Mouse (Mus musculus) left cerebral cortex, postnatal 4 days (tissue): ENCODE data around the gene Gm10310. TPM values are rescaled to one million over a fixed set of nuclear protein-coding genes. Genes with fewer than 3 reads are reported as not detected.
"Not testable (repeated sequence)": the region's sequence is repeated elsewhere in the genome, so short reads cannot be mapped to it uniquely, and the experiment has no call there.

Source experiments
- DNase-seq: peaks from one replicate; pipeline ENCODE4 v3.0.0-alpha.2; 2022
- intact Hi-C: fragments of 180-260 bp; cut with DNase I; formaldehyde crosslinking; loops from one replicate; pipeline ENCODE4 v1.15.1; 2025
- total RNA-seq, 2 experiments: library from RNA; stranded (reverse); gene quantifications; 2 replicates each; pipeline ENCODE4 v1.2.3; 2021

The Gm10310 gene
- total RNA-seq: not detected

DNA sequence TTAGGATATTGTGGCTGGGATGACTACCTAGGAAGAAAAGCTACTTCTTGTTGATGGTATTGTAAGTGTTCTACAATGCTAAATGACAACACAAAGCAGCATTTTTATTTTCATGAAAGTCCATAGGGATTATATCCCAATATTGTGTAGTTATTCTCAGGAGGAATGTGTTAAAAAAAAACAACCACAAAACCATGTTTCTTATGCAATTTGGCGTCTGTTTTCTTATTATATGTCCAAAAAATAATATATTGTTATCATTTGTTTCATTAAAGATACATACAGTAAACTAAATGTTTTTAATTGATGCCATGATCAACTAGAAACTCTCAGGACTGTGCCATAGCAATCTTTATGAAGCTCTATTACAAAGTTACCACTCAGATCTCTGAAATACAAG is at the start of gene Gm10310:
Gene Gm10310 (minus strand): TSS at position 101 of the 400 bp plus-strand sequence.
- intact Hi-C loops, DNase-seq: not testable (repeated sequence)

DNA sequence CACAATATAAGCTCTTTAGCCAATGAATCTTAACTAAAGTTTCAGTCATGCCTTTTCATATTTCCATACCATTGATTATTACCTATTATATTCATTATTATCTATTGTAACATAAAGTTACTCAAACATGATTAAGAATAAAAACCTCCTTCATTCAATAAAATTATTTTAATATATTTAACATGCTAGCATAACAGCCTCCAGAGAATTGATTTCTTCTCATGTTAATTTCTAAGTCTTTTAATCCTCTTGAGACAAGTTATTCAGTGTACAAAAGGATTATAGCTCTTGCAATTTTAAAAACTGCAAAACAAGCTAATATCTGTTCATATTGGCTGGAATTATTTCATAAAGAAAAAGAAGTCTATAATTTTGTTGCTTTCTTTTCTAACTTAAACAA is 45.2 kb upstream of the Gm10310 start, which contains the start of gene Olfr821:
Gene Olfr821 (plus strand): TSS at position 301 of the 400 bp plus-strand sequence.
- intact Hi-C loops: no loop called here
- DNase-seq: no peak

DNA sequence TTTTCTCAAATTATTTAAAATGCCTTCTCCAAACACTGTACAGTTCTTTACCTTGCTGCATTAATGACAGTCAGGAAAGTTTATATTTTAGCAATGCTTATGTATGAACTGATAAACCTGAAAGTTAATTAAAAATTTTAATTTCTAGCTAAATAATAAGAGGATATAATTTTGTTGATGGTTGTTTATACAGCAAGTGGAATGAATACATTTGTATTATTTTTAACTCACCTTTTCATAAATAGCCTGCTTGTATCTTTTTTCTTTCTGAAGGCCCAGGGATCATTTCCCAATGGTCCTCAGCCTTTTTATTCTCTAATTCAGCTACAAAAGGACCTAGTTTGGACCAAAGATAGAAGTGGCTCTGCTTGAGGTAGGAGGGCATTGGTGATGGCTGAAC is 27.5 kb upstream of the Gm10310 start, which contains the start of gene Olfr820:
Gene Olfr820 (plus strand): TSS at position 301 of the 400 bp plus-strand sequence.
- intact Hi-C loops: no loop called here
- no peak for DNase-seq

GRCm38 (mm10) chr10:130005366-130005765 is 20.5 kb upstream of the Gm10310 start:
- DNase-seq, intact Hi-C loops: not testable (repeated sequence)

DNA sequence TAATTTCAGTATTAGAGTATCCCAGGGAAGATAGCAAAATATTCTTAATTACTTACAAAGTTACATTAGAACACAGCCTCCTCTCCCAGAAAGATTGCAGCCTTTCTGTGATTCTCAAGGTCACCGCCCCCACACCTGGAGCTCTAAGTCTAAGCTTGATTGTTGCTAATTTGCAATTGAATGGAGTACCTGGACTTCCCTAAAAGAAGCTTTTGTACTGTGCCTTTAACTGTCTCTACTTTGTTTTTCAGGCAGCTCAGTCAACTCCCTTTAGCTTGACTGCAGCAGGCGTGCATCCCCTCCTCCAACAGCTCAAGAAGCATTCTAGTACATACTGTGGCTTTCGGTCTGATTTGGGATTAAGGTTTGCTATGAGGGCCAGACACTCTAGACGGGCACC is 19.2 kb upstream of the Gm10310 start:
- intact Hi-C loops, DNase-seq: not testable (repeated sequence)

DNA sequence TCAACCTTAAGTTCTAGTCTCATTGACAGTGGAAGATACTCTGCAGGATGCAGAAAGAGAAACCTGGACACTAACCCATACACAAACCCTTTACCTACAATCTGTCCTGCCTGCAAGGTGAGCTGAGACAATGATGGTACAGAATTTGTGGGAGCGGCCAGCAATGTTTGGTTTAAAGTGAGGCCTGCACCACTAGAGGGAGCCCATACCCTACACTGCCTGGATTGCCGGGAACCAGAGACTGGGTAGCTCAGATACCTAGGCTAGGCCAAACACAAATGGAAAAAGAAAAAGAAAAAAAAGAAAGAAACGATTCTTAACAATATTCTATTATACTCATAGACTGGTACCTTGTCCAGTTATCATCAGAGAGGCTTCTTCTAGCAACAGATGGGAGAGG is 3.0 kb downstream of the Gm10310 start:
- intact Hi-C loops, DNase-seq: not testable (repeated sequence)

DNA sequence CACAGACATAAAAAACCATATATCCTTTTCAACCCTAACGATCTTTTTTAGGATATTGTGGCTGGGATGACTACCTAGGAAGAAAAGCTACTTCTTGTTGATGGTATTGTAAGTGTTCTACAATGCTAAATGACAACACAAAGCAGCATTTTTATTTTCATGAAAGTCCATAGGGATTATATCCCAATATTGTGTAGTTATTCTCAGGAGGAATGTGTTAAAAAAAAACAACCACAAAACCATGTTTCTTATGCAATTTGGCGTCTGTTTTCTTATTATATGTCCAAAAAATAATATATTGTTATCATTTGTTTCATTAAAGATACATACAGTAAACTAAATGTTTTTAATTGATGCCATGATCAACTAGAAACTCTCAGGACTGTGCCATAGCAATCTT is 8.8 kb downstream of the Gm10310 start, which contains the start of gene Olfr247:
Gene Olfr247 (minus strand): TSS at position 101 of the 400 bp plus-strand sequence.
- intact Hi-C loops, DNase-seq: not testable (repeated sequence)

- intact Hi-C loops, DNase-seq: not testable (repeated sequence)
Observed at GRCm38 (mm10) chr10:129972994-129973393, 11.9 kb downstream of the Gm10310 start.

- intact Hi-C loops, DNase-seq: not testable (repeated sequence)
Observed at GRCm38 (mm10) chr10:129967166-129967565, 17.7 kb downstream of the Gm10310 start, which contains the start of gene Olfr819. TSS of gene Olfr819 (minus strand) at chr10:129967266.

DNA sequence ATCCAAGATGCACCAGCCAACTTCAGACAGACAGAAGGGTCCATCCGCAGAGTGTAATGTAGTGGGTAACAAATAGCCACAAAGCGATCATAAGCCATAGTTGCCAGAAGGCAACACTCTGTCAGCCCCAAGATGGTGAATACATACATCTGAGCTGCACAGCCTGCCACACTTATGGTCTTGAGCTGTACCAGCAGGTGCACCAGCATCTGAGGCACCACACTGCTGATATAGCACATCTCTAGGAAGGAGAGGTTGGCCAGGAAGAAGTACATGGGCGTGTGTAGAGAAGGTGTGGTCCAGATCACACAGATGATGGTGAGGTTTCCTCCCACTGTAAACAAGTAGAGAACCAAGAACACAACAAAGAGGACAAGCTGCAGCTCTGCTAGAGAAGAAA is 18.6 kb downstream of the Gm10310 start:
- DNase-seq, intact Hi-C loops: not testable (repeated sequence)

DNA sequence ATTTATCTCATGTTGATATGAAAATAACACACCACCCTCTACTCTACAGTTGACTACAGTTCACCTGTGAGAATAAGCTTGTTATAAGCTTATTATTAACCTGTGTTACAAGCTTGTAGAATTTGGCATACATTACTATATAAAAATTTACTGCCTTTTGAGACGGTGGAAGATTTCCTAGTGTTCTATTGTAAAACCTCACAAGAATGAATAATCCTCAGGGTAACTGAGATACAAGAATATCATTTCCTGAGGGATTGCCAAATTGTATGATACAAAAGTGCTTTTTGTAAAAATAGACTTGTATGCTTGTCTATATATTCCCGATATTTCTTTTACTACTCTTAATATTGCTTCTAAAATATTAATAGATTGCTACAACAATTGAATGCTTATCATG is 35.9 kb downstream of the Gm10310 start, which contains the start of gene Olfr818:
Gene Olfr818 (minus strand): TSS at position 101 of the 400 bp plus-strand sequence.
- intact Hi-C loops: no loop called here
- DNase-seq: no peak

Other genes starting within 250 kb of the Gm10310 start
- gene Olfr806, start 243.1 kb downstream of the Gm10310 start, total RNA-seq: not detected
- not detected for gene Olfr807, start 227.3 kb downstream of the Gm10310 start, total RNA-seq
- gene Olfr808, start 219.6 kb downstream of the Gm10310 start, total RNA-seq: not detected
- not detected for gene Olfr809, start 210.4 kb downstream of the Gm10310 start, total RNA-seq
- not detected for gene Olfr810, start 190.1 kb downstream of the Gm10310 start, total RNA-seq
- gene Olfr811, start 180.7 kb downstream of the Gm10310 start, total RNA-seq: not detected
- not detected for gene Olfr812, start 139.0 kb downstream of the Gm10310 start, total RNA-seq
- not detected for gene Olfr813, start 129.7 kb downstream of the Gm10310 start, total RNA-seq
- gene Olfr814, start 105.2 kb downstream of the Gm10310 start, total RNA-seq: not detected
- gene Olfr815, start 79.2 kb downstream of the Gm10310 start, total RNA-seq: not detected
- gene Olfr816, start 69.5 kb downstream of the Gm10310 start, total RNA-seq: not detected
- not detected for gene Olfr818, start 36.0 kb downstream of the Gm10310 start, total RNA-seq
- gene Olfr819, start 17.8 kb downstream of the Gm10310 start, total RNA-seq: not detected
- not detected for gene Olfr247, start 8.9 kb downstream of the Gm10310 start, total RNA-seq
- gene Olfr820, start 27.6 kb upstream of the Gm10310 start, total RNA-seq: not detected
- gene Olfr821, start 45.3 kb upstream of the Gm10310 start, total RNA-seq: not detected
- gene Olfr822, start 86.1 kb upstream of the Gm10310 start, total RNA-seq: not detected
- not detected for gene Olfr823, start 130.3 kb upstream of the Gm10310 start, total RNA-seq
- not detected for gene Olfr824, start 144.9 kb upstream of the Gm10310 start, total RNA-seq
- gene Olfr825, start 181.7 kb upstream of the Gm10310 start, total RNA-seq: not detected
- gene Olfr826, start 199.1 kb upstream of the Gm10310 start, total RNA-seq: not detected
- gene Olfr827, start 229.3 kb upstream of the Gm10310 start, total RNA-seq: not detected